Mouse (Mus musculus) adrenal gland, postnatal 4 days (tissue): ENCODE results near the gene Ifnar1. TPM values are rescaled to one million over a fixed set of nuclear protein-coding genes. Genes with fewer than 3 reads are reported as not detected.
A peak's percentile ranks its signal among the peaks of the same experiment; 100 is the strongest.

Experiments used
- DNase-seq, 2 experiments: peaks; one replicate each; pipeline ENCODE4 v3.0.0; 2021 to 2022; ENCODE audit warnings: low spot score in 2 of 2, mixed read lengths in 2 of 2
- total RNA-seq, 2 experiments: library from RNA; stranded (reverse); gene quantifications; 2 replicates each; pipeline ENCODE4 v1.2.3; 2021

Ifnar1 gene
- total RNA-seq, 2 experiments from 2014 or later: 87.7 to 92.9 TPM

- no peak for DNase-seq
These were observed 25.1 kb upstream of the Ifnar1 start for GRCm38 (mm10) chr16:91459841-91460370.

- no peak for DNase-seq
These were observed 23.9 kb upstream of the Ifnar1 start for GRCm38 (mm10) chr16:91461066-91461638.

- DNase-seq: no peak
These were observed 23.3 kb upstream of the Ifnar1 start for GRCm38 (mm10) chr16:91461773-91462181.

- no peak for DNase-seq
These were observed 22.4 kb upstream of the Ifnar1 start for GRCm38 (mm10) chr16:91462644-91463043.

- DNase-seq: no peak
These were observed 21.6 kb upstream of the Ifnar1 start for GRCm38 (mm10) chr16:91463400-91463799.

GRCm38 (mm10) chr16:91463836-91464400 lies 21.1 kb upstream of the Ifnar1 start:
- no peak for DNase-seq

- DNase-seq: peak; percentile 75 to 85
These were observed 20.2 kb upstream of the Ifnar1 start for GRCm38 (mm10) chr16:91464594-91465504.

- DNase-seq: no peak
These were observed 19.4 kb upstream of the Ifnar1 start for GRCm38 (mm10) chr16:91465505-91466240.

- no peak for DNase-seq
These were observed 18.5 kb upstream of the Ifnar1 start for GRCm38 (mm10) chr16:91466566-91466965.

- DNase-seq: no peak
These were observed 14.6 kb upstream of the Ifnar1 start for GRCm38 (mm10) chr16:91470470-91470869.

GRCm38 (mm10) chr16:91471481-91471880 lies 13.6 kb upstream of the Ifnar1 start:
- no peak for DNase-seq

GRCm38 (mm10) chr16:91475753-91476152 lies 9.3 kb upstream of the Ifnar1 start:
- no peak for DNase-seq

GRCm38 (mm10) chr16:91478067-91478466 lies 7.0 kb upstream of the Ifnar1 start:
- DNase-seq: no peak

- no peak for DNase-seq
These were observed 4.5 kb upstream of the Ifnar1 start for GRCm38 (mm10) chr16:91480517-91480916.

GRCm38 (mm10) chr16:91484387-91484786 lies 651 bp upstream of the Ifnar1 start:
- DNase-seq: no peak

- no peak for DNase-seq
These were observed 803 bp downstream of the Ifnar1 start for GRCm38 (mm10) chr16:91485841-91486240.

GRCm38 (mm10) chr16:91488066-91488465 lies 3.0 kb downstream of the Ifnar1 start:
- DNase-seq: no peak

- DNase-seq: no peak
These were observed 5.9 kb downstream of the Ifnar1 start for GRCm38 (mm10) chr16:91490897-91491296.

GRCm38 (mm10) chr16:91491473-91491872 lies 6.4 kb downstream of the Ifnar1 start:
- no peak for DNase-seq

- no peak for DNase-seq
These were observed 10.5 kb downstream of the Ifnar1 start for GRCm38 (mm10) chr16:91495501-91495900.

GRCm38 (mm10) chr16:91496206-91496605 lies 11.2 kb downstream of the Ifnar1 start:
- DNase-seq: no peak
